24 mouse cellular contexts compared by ENCODE assay signal in genomic region chr4:139057291-139057690, GRCm38 (mm10). TPM values are rescaled to one million over a fixed set of nuclear protein-coding genes. Genes with fewer than 3 reads are reported as not detected.
"Had no signal": no experiment of that assay in that cellular context is flagged by ENCODE, and none has a peak within 500 bp of the region (broad histone marks: within the 10 kb centered on the region; RNA-seq: fewer than 3 reads in every experiment).

No protein-coding gene starts in this region.

- H3K36me3 ChIP-seq: midbrain, embryonic 12.5 days; midbrain, embryonic 15.5 days; neural tube, embryonic 13.5 days; neural tube, embryonic 15.5 days had no signal

- H3K27me3 ChIP-seq: midbrain, embryonic 15.5 days had no signal

- H3K4me3 ChIP-seq: midbrain, embryonic 12.5 days; midbrain, embryonic 15.5 days; myocyte; neural tube, embryonic 13.5 days; neural tube, embryonic 15.5 days had no signal

- ATAC-seq: midbrain, embryonic 15.5 days had no signal

- DNase-seq: lung, adult 18-20 months; lung, embryonic 14.5 days; lung, postnatal 10 days; lung, postnatal 4 days; retina, postnatal 1 day; right cerebral cortex, adult 18-20 months; right cerebral cortex, postnatal 25 days; right cerebral cortex, postnatal 4 days; spleen, adult 18-20 months; thymus, adult 18-20 months; thymus, postnatal 14 days; thymus, postnatal 36 days had no signal

- H3K9ac ChIP-seq: lung, embryonic 14.5 days; midbrain, embryonic 12.5 days; midbrain, embryonic 15.5 days; neural tube, embryonic 13.5 days; neural tube, embryonic 15.5 days had no signal

- H3K9me3 ChIP-seq: midbrain, embryonic 12.5 days; midbrain, embryonic 15.5 days; neural tube, embryonic 13.5 days; neural tube, embryonic 15.5 days had no signal

- H3K27ac ChIP-seq: midbrain, embryonic 12.5 days; midbrain, embryonic 15.5 days; neural tube, embryonic 13.5 days; neural tube, embryonic 15.5 days had no signal

- H3K4me2 ChIP-seq: lung, embryonic 14.5 days; midbrain, embryonic 12.5 days; midbrain, embryonic 15.5 days; neural tube, embryonic 13.5 days; neural tube, embryonic 15.5 days had no signal

RNA-seq across cellular contexts. Expression of gene Htr6, which starts 18.1 kb away (rescaled TPM):
- total RNA-seq: megakaryocyte, adult 5-6 weeks; megakaryocyte-erythroid progenitor cell, adult 5-6 weeks had no signal
- polyA plus RNA-seq: liver, embryonic 16.5 days; lung, embryonic 14.5 days; lung, embryonic 16.5 days; midbrain, embryonic 12.5 days; stomach, embryonic 14.5 days; stomach, embryonic 16.5 days; thymus, postnatal 0 days had no signal

RNA-seq across cellular contexts. Expression of gene Nbl1, which starts 35.5 kb away (rescaled TPM):
- total RNA-seq: megakaryocyte-erythroid progenitor cell, adult 5-6 weeks had no signal
